Mouse (Mus musculus): Measurements from ENCODE around the gene Serpina10.
"Not testable (repeated sequence)": the region's sequence is repeated elsewhere in the genome, so short reads cannot be mapped to it uniquely, and the experiment has no call there.

The Serpina10 gene

DNA sequence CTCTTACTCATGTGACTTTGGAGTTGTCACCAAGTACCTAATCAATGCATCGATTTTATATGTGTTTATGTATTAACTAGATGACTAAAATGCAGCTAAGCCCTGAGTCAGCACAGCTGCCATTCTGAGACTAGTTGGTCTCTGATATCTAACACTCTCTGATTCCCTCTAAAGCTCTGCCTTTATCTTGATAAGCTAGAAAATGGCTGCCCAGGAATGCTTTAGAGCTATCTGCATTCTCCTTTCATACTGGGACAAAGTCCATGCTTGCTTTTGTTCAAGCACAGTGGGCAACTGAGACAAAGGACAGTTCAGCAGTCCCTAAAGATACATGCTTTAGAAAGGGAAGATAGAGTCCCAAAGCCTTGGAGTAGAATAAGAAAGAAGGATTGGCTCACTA is 16.1 kb downstream of the Serpina10 start:
- no peak for DNase-seq (ENCODE audit: low spot score in 2 of 2)

DNA sequence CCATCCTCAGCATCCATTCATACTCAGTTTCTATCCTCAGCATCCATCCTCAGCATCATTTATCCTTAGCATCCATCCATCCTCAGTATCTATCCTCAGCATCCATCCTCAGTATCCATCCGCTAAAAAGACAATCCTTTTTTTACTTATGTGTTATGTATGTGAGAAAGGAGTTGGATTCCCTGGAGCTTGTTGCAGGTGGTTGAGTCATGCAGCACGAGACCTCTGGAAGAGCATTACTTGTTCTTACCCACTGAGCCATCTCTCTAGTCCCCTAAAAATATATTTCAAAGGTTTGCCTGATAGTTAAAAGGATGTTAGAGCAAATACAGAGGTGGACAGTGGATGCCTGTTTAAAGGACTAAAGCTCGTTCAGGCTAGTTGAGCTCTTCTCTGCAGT is 29.4 kb downstream of the Serpina10 start:
- no peak for DNase-seq (ENCODE audit: low spot score in 2 of 2)

- no peak for DNase-seq (ENCODE audit: low spot score in 2 of 2)
These were observed 30.9 kb downstream of the Serpina10 start for GRCm38 (mm10) chr12:103600364-103600763.

- no peak for DNase-seq (ENCODE audit: low spot score in 2 of 2)
These were observed 32.8 kb downstream of the Serpina10 start for GRCm38 (mm10) chr12:103598411-103598810.

GRCm38 (mm10) chr12:103583771-103584170 is 47.5 kb downstream of the Serpina10 start:
- no peak for DNase-seq (ENCODE audit: low spot score in 2 of 2)

- not testable (repeated sequence) for DNase-seq (ENCODE audit: low spot score in 2 of 2)
These were observed 53.1 kb downstream of the Serpina10 start for GRCm38 (mm10) chr12:103578148-103578547.

- no peak for DNase-seq (ENCODE audit: low spot score in 2 of 2)
These were observed 61.6 kb downstream of the Serpina10 start for GRCm38 (mm10) chr12:103569690-103570089.

DNA sequence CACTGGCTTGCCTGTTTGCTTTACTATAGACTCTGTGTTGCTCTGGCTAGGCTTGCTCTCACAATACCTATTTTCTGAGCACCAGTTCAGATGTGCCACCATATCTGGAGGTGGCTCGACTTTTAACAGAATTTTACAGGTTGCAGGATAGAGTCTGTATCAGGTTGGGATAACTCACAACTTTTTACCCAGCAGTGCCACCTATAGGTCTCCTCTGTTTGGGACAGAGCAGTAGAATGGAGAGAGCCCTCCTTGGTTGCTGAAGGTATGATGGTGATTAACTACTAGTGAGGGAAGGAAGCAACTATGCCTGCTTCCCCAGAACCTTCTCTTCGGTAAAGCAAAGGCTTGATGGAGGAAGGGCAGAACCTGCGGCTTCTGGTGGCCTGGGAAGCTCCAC is 64.1 kb downstream of the Serpina10 start:
- no peak for DNase-seq (ENCODE audit: low spot score in 2 of 2)

DNA sequence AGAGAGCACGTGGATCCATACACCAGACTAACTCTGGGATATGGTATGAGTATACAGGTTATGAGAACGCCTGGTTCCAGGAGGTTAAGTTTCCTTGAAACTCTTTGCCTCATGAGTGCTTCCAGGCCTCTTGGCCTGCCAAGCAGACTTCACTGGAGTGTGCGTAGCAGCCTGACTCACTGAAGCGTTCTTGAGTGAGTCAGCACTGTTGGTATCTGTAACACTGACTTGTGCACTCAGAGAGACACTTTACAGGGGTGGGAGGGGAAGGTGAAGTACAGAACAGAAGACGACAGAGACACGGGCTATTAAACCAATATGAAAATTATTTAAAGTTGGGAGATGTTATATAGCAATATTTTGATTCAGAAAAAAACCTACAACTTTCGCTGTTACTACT is 66.1 kb downstream of the Serpina10 start:
- DNase-seq (ENCODE audit: low spot score in 2 of 2): peak in 1 of 2 experiments; percentile 13

Measured in left cerebral cortex, adult 9 months (tissue).